Mouse (Mus musculus): ENCODE measurements at regions not wholly inside any gene's neighbourhood (a gene's known extent, or its start where the extent isn't known, plus 50 kb on each side); places are given as distances from the start of the nearest gene placed in this dataset.

GRCm38 (mm10) chr13:53880466-53881250 lies 174.8 kb downstream of the Drd1 start:
- H3K27me3 ChIP-seq (ENCODE audit: control insufficient read depth, insufficient read depth, low read length): no peaks in the 10 kb centered on the region
- TF ChIP-seq POLR2A (IDR thresholded peaks at IDR 0.05; ENCODE audit: insufficient read depth, low read depth, low read length) (no peak), CTCF (IDR thresholded peaks at IDR 0.05) (no peak), EP300 (IDR thresholded peaks at IDR 0.05; ENCODE audit: insufficient read depth, low read depth, low read length) (no peak)

DNA sequence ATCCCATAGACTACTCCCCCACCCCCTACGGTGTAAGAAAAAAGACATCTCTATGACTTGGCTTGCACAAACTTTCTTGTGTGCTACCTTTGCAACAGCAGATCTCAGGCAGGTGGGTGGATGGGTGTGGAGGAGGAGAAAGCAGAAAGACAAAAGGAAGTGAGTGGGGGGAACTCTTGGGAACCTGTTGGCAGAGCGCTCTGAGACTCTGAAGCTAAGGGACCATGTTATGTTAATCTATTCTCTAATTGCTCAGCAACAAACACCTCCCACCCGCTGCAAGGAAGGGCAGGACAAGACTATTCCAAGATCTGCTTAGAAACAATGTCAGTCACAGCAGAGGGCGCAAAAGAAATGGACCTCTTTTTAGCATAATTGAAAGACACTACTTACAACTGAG lies 180.0 kb downstream of the Drd1 start:
- H3K36me3 ChIP-seq (ENCODE audit: control insufficient read depth, insufficient read depth, low read length): no peaks in the 10 kb centered on the region
- H3K79me2 ChIP-seq (replicated peaks; ENCODE audit: control insufficient read depth, insufficient read depth, low read length): no peaks in the 10 kb centered on the region
- H3K27me3 ChIP-seq (ENCODE audit: control insufficient read depth, insufficient read depth, low read length): no peaks in the 10 kb centered on the region; the same call in 1 of the 2 replicates
- intact Hi-C loops (cut with DNase I): no loop called here
- no peak for DNase-seq
- no peak overlapping the region for H3K27ac ChIP-seq
- no peaks in the 10 kb centered on the region for H3K4me1 ChIP-seq (ENCODE audit: control insufficient read depth, insufficient read depth, low read length)
- no peak for TF ChIP-seq EP300 (IDR thresholded peaks at IDR 0.05; ENCODE audit: insufficient read depth, low read depth, low read length)
- no peak for TF ChIP-seq CTCF (IDR thresholded peaks at IDR 0.05)
- no peak for TF ChIP-seq POLR2A (IDR thresholded peaks at IDR 0.05; ENCODE audit: insufficient read depth, low read depth, low read length)
- H3K4me3 ChIP-seq: no peak overlapping the region
- no peak overlapping the region for H3K9ac ChIP-seq (ENCODE audit: low read depth, low read length)
- WGBS: 85% methylated on average over 4 of the region's 4 CpGs

More at GRCm38 (mm10) chr13:53880466-53881250, 174.8 kb downstream of the Drd1 start:
- Histone ChIP-seq H3K4me3 (no peak overlapping the region), H3K79me2 (replicated peaks; ENCODE audit: control insufficient read depth, insufficient read depth, low read length) (no peaks in the 10 kb centered on the region), H3K27ac (no peak overlapping the region), H3K36me3 (ENCODE audit: control insufficient read depth, insufficient read depth, low read length) (no peaks in the 10 kb centered on the region), H3K4me1 (ENCODE audit: control insufficient read depth, insufficient read depth, low read length) (no peaks in the 10 kb centered on the region), H3K9ac (ENCODE audit: low read depth, low read length) (no peak overlapping the region)
- 82% methylated on average over 10 of the region's 10 CpGs for WGBS
- intact Hi-C loops (cut with DNase I): no loop called here
- DNase-seq: no peak

DNA sequence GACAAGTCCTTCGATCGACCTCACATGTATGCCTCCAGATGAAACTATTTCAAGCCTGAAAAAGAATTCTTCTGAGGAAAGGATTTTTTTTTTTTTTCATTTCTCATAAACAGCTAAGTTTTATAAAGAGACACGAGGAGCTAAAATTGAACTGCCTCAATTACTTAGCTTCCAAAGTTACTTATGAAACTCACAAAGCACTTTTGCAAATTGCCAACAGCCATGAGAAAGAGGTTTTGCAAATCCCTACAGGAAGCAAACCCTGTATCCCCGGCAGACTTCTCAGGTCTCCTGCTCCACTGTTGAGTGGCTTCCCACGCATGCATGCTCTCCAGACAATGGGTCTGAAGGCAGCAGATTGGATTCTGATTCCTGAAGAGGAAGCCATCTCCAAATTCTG lies 190.2 kb downstream of the Drd1 start:
- 61% methylated on average over 5 of the region's 5 CpGs for WGBS
- TF ChIP-seq POLR2A (IDR thresholded peaks at IDR 0.05; ENCODE audit: insufficient read depth, low read depth, low read length) (no peak), CTCF (IDR thresholded peaks at IDR 0.05) (no peak), EP300 (IDR thresholded peaks at IDR 0.05; ENCODE audit: insufficient read depth, low read depth, low read length) (no peak)

DNA sequence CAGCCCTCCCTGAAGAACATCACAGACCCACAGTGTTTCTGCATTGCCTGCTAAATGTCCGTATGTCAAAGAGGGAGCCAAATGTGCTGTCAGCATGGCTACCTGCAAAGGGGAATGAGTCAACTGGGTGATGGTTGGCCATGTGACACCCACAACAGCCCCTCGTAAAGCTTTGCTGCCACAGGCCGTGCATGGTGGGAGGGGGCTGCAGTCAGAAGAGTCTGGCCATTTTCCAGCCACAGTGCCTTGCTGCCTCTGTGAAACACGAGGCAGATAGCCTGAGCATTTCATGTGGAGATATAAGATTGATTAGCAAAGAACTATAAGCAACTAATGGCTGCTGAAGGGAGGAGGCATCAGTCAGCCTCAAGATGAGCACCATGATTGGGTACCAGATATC lies 193.2 kb downstream of the Drd1 start:
- H3K27ac ChIP-seq: no peak overlapping the region
- DNase-seq: no peak
- H3K4me3 ChIP-seq: no peak overlapping the region
- intact Hi-C loops (cut with DNase I): no loop called here
- no peaks in the 10 kb centered on the region for H3K36me3 ChIP-seq (ENCODE audit: control insufficient read depth, insufficient read depth, low read length)
- no peaks in the 10 kb centered on the region for H3K79me2 ChIP-seq (replicated peaks; ENCODE audit: control insufficient read depth, insufficient read depth, low read length)
- H3K9ac ChIP-seq (ENCODE audit: low read depth, low read length): no peak overlapping the region
- no peaks in the 10 kb centered on the region for H3K27me3 ChIP-seq (ENCODE audit: control insufficient read depth, insufficient read depth, low read length)
- TF ChIP-seq EP300 (IDR thresholded peaks at IDR 0.05; ENCODE audit: insufficient read depth, low read depth, low read length): no peak
- no peak for TF ChIP-seq POLR2A (IDR thresholded peaks at IDR 0.05; ENCODE audit: insufficient read depth, low read depth, low read length)
- no peak for TF ChIP-seq CTCF (IDR thresholded peaks at IDR 0.05)
- H3K4me1 ChIP-seq (ENCODE audit: control insufficient read depth, insufficient read depth, low read length): no peaks in the 10 kb centered on the region
- 59% methylated on average over 4 of the region's 4 CpGs for WGBS

More for the DNA sequence above, 190.2 kb downstream of the Drd1 start:
- intact Hi-C loops (cut with DNase I): no loop called here
- H3K9ac ChIP-seq (ENCODE audit: low read depth, low read length): no peak overlapping the region
- H3K27me3 ChIP-seq (ENCODE audit: control insufficient read depth, insufficient read depth, low read length): no peaks in the 10 kb centered on the region
- no peak overlapping the region for H3K4me3 ChIP-seq
- no peaks in the 10 kb centered on the region for H3K36me3 ChIP-seq (ENCODE audit: control insufficient read depth, insufficient read depth, low read length)
- no peaks in the 10 kb centered on the region for H3K79me2 ChIP-seq (replicated peaks; ENCODE audit: control insufficient read depth, insufficient read depth, low read length)
- no peak for DNase-seq
- H3K27ac ChIP-seq: no peak overlapping the region
- no peaks in the 10 kb centered on the region for H3K4me1 ChIP-seq (ENCODE audit: control insufficient read depth, insufficient read depth, low read length)

DNA sequence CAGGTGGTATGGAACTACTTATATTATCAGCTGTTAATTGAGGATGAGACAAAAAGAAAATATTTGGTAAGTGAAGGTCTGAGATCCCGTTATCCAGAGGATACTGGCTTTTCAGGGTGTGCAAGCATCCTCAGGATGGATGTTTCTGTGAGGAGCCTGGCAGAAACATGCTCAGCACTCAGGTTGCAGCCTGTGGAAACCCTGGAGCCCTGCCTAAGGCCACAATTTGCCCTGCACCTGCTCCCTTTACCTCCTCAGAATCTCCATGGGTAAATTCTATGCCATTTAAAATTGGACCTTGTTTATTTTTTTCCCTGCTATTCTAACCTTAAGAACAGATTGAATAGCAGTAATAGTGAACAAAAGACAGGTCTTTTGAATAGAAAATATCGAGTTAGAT lies 201.3 kb downstream of the Drd1 start:
- Histone ChIP-seq H3K27ac (no peak overlapping the region), H3K9ac (ENCODE audit: low read depth, low read length) (no peak overlapping the region), H3K36me3 (ENCODE audit: control insufficient read depth, insufficient read depth, low read length) (no peaks in the 10 kb centered on the region), H3K4me3 (no peak overlapping the region), H3K27me3 (ENCODE audit: control insufficient read depth, insufficient read depth, low read length) (no peaks in the 10 kb centered on the region), H3K4me1 (ENCODE audit: control insufficient read depth, insufficient read depth, low read length) (no peaks in the 10 kb centered on the region), H3K79me2 (replicated peaks; ENCODE audit: control insufficient read depth, insufficient read depth, low read length) (no peaks in the 10 kb centered on the region)
- WGBS: 58% methylated on average over 2 of the region's 2 CpGs
- intact Hi-C loops (cut with DNase I): no loop called here
- TF ChIP-seq POLR2A (IDR thresholded peaks at IDR 0.05; ENCODE audit: insufficient read depth, low read depth, low read length) (no peak), EP300 (IDR thresholded peaks at IDR 0.05; ENCODE audit: insufficient read depth, low read depth, low read length) (no peak), CTCF (IDR thresholded peaks at IDR 0.05) (no peak)
- DNase-seq: no peak

- Histone ChIP-seq H3K4me3 (no peak overlapping the region), H3K27me3 (ENCODE audit: control insufficient read depth, insufficient read depth, low read length) (no peaks in the 10 kb centered on the region; the same call in 1 of the 2 replicates), H3K4me1 (ENCODE audit: control insufficient read depth, insufficient read depth, low read length) (no peaks in the 10 kb centered on the region), H3K36me3 (ENCODE audit: control insufficient read depth, insufficient read depth, low read length) (no peaks in the 10 kb centered on the region), H3K27ac (no peak overlapping the region), H3K9ac (ENCODE audit: low read depth, low read length) (no peak overlapping the region), H3K79me2 (replicated peaks; ENCODE audit: control insufficient read depth, insufficient read depth, low read length) (no peaks in the 10 kb centered on the region)
- intact Hi-C loops (cut with DNase I): no loop called here
- 77% methylated on average over 9 of the region's 9 CpGs for WGBS
- no peak for DNase-seq
- TF ChIP-seq POLR2A (IDR thresholded peaks at IDR 0.05; ENCODE audit: insufficient read depth, low read depth, low read length): no peak
- no peak for TF ChIP-seq CTCF (IDR thresholded peaks at IDR 0.05)
- TF ChIP-seq EP300 (IDR thresholded peaks at IDR 0.05; ENCODE audit: insufficient read depth, low read depth, low read length): no peak
Observed at GRCm38 (mm10) chr13:53850146-53850545, 205.4 kb downstream of the Drd1 start.

Data from heart, adult 2 months (tissue).